Mouse (Mus musculus) hindbrain, embryonic 11.5 days (tissue): ENCODE measurements around the gene Bcl6. TPM values are rescaled to one million over a fixed set of nuclear protein-coding genes. Genes with fewer than 3 reads are reported as not detected.

Experiments used
- ATAC-seq: fragments of 200-750 bp; cut with Nextera tagmentation; 2 replicates; pipeline ENCODE4 v1.8.0; 2017; ENCODE audit warnings: mild to moderate bottlenecking, moderate TSS enrichment, moderate library complexity; ENCODE audit not compliant: low FRiP score
- DNase-seq: peaks from one replicate; pipeline ENCODE4 v3.0.0-alpha.2; 2015; ENCODE audit warnings: low spot score
- H3K27ac ChIP-seq: fragments of 300-500 bp; sonication (generic); 2 replicates; pipeline ENCODE4 v1.5.1; 2014; ENCODE audit warnings: mild to moderate bottlenecking, low read depth, low read length
- H3K27me3 ChIP-seq: fragments of 300-500 bp; sonication (generic); 2 replicates; pipeline ENCODE4 v1.6.1; 2014; ENCODE audit warnings: mild to moderate bottlenecking, low read length, moderate library complexity, mixed read lengths; ENCODE audit not compliant: control insufficient read depth, insufficient read depth
- H3K36me3 ChIP-seq: fragments of 300-500 bp; sonication (generic); 2 replicates; pipeline ENCODE4 v1.6.1; 2014; ENCODE audit warnings: mild to moderate bottlenecking, low read length, moderate library complexity, mixed read lengths; ENCODE audit not compliant: control insufficient read depth, insufficient read depth
- H3K4me1 ChIP-seq: fragments of 300-500 bp; sonication (generic); replicated peaks from 2 replicates; pipeline ENCODE4 v1.6.1; 2014; ENCODE audit warnings: low read length, mixed read lengths; ENCODE audit not compliant: control insufficient read depth, insufficient read depth
- H3K4me2 ChIP-seq: fragments of 300-500 bp; sonication (generic); replicated peaks from 2 replicates; pipeline ENCODE4 v1.6.1; 2014; ENCODE audit warnings: mild to moderate bottlenecking, low read depth, low read length
- H3K4me3 ChIP-seq: fragments of 300-500 bp; sonication (generic); 2 replicates; pipeline ENCODE4 v1.5.1; 2014; ENCODE audit warnings: low read depth, low read length
- H3K9ac ChIP-seq: fragments of 300-500 bp; sonication (generic); 2 replicates; pipeline ENCODE4 v1.6.1; 2014; ENCODE audit warnings: low read depth, low read length
- H3K9me3 ChIP-seq: fragments of 300-500 bp; sonication (generic); 2 replicates; pipeline ENCODE4 v1.6.1; 2016; ENCODE audit warnings: low read length; ENCODE audit not compliant: control insufficient read depth
- WGBS: fragments of 180-500 bp; shearing (Covaris S2); extraction: QIAGEN DNeasy Blood & Tissue Kit; methylation state at CpG from one replicate; pipeline ENCODE4 v1.1.7; 2014; 5-methylcytosine and 5-hydroxymethylcytosine counted together
- polyA plus RNA-seq: library from polyadenylated mRNA; unstranded; fragments of >200 nt; fragmentation: Nextera tagmentation; extraction: Ambion mirVana; gene quantifications from 2 replicates; pipeline ENCODE4 v1.2.1, GENCODE M21; 2014

Gene Bcl6
- polyA plus RNA-seq, 1 experiment from 2014 or later, result 0.11 TPM

DNA sequence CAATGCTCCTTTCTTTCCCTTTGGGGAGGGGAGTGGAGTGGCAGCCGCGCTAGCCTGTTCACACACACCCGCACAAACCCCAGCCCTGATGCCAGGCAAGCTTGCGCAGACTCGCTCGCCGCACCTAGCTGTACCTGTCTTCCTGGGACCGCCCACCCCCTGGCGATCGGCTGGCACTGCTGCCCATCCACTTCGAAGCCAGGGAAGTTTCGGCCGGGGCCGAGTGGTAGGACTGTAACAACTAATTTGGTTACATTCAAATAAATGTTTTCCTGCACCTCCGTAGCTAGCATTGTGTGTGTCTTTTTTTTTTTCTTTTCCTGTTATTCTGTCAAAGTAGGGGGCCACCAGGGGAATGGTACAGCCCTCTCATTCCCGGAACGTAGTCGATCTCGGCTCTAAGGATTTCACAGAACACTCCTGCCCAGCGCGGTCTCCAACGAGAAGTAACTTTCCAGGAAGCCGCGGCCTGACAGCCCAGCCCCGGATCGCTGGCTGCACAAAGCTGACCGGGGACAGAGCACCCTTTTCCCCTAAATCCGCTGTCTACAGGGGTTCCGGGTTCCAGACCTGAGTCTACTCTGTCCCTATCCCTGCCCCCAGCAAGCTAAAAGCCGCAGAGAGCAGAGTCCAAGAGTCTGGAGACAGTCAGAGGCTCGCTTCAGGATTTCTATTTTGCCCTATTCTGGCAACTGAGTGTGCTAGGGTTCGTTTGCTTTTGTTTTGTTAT is 7.5 kb downstream of the Bcl6 start:
- Histone ChIP-seq H3K27ac (no peak overlapping the region), H3K4me1 (no peaks in the 10 kb centered on the region; the same call in 1 of the 2 replicates), H3K4me3 (peak overlapping the region; percentile 24), H3K4me2 (peak overlapping the region; percentile 52), H3K9me3 (no peaks in the 10 kb centered on the region), H3K36me3 (no peaks in the 10 kb centered on the region), H3K27me3 (peaks cover 46% of the 10 kb centered on the region), H3K9ac (no peak overlapping the region)
- DNase-seq, result peak; percentile 52
- WGBS, result 2% methylated on average over 31 of the region's 32 CpGs
- ATAC-seq, result no peak

DNA sequence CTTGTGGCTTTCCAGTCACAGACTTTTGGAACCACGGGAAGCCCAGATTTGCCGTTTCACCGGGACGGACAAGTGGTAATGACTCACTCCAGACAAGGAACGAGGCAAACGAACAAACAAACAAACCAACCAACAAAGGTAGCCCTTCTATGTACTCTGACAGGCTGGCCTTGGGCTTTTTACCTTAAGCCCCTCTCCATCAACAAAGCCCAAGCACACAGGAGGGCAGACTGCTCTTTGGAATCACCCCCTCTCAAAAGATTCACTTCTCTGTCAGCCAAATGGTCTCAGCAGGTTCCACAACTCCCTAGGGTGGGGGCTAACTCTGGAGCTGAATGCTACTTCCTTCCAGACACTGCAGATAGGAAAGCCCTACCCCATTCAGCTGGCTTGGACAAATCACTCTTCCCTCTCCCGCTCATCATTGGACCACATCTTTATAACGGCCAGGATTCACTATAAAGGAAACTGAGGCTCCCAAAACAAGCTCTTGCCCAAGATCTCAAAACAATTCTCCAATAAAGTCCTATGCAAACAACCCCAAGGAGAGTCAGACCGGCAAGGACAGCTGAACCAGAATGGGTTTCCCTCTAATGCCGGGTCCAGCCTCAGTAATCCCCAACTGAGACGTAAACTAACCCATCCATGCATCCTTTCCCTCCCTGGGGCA is 8.3 kb downstream of the Bcl6 start:
- peak overlapping the region; percentile 24; the same call in 1 of the 2 replicates for H3K4me3 ChIP-seq
- 5% methylated on average over 11 of the region's 11 CpGs for WGBS
- ATAC-seq (no peak), DNase-seq (peak; percentile 29)
- H3K27me3 ChIP-seq, result peaks cover 39% of the 10 kb centered on the region
- H3K27ac ChIP-seq, result no peak overlapping the region
- no peaks in the 10 kb centered on the region for H3K36me3 ChIP-seq
- H3K9ac ChIP-seq, result no peak overlapping the region
- no peak overlapping the region for H3K4me2 ChIP-seq
- H3K9me3 ChIP-seq, result no peaks in the 10 kb centered on the region
- no peaks in the 10 kb centered on the region; the same call in 1 of the 2 replicates for H3K4me1 ChIP-seq

DNA sequence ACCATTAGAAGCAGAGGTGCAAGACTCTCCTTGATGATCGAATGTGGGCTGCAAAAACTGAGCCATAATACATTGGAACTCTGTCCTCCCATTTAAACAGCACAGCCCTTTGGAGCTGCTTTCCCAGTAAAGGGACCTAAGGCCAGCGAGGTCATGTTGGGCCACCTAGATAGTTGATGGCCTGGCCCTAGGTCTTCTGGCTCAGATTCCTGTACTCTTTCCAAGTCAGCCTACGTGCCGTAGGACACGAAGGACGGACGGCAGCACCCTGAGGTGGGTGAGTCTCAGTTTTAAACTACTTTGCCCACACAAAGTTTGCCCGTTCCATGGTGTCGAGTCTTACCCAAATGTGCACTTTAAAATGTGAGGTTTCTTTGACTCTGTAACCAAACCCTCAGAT is 9.2 kb downstream of the Bcl6 start:
- Histone ChIP-seq H3K27ac (no peak overlapping the region), H3K27me3 (peaks cover 31% of the 10 kb centered on the region), H3K36me3 (no peaks in the 10 kb centered on the region), H3K9ac (no peak overlapping the region), H3K4me1 (no peaks in the 10 kb centered on the region; the same call in 1 of the 2 replicates), H3K9me3 (no peaks in the 10 kb centered on the region), H3K4me3 (no peak overlapping the region), H3K4me2 (no peak overlapping the region)
- WGBS, result 82% methylated on average over 9 of the region's 9 CpGs
- DNase-seq, result no peak
- no peak for ATAC-seq

DNA sequence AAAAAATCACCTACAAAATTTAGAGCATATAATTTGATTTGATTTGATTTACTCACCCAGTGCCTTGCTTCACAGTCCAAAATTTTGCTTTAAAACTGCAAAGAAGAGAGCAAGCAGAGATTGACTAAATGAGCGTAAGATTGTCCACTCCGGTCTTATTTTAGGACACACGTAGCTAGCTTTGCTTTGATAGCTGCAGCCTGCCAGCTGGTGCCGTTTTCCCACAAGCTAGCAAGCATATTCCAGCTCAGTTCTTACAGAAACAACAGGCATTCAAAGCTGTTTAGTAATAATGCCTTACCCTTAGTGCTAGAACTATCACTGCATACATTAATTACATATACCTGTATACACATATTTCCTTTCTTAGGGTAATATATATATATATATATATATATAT is 10.2 kb downstream of the Bcl6 start:
- ATAC-seq, result no peak
- WGBS, result 86% methylated on average over 4 of the region's 4 CpGs
- Histone ChIP-seq H3K4me1 (no peaks in the 10 kb centered on the region; the same call in 1 of the 2 replicates), H3K27me3 (peaks cover 31% of the 10 kb centered on the region), H3K36me3 (no peaks in the 10 kb centered on the region), H3K4me3 (no peak overlapping the region), H3K4me2 (no peak overlapping the region), H3K9me3 (no peaks in the 10 kb centered on the region), H3K9ac (no peak overlapping the region), H3K27ac (no peak overlapping the region)
- no peak for DNase-seq

DNA sequence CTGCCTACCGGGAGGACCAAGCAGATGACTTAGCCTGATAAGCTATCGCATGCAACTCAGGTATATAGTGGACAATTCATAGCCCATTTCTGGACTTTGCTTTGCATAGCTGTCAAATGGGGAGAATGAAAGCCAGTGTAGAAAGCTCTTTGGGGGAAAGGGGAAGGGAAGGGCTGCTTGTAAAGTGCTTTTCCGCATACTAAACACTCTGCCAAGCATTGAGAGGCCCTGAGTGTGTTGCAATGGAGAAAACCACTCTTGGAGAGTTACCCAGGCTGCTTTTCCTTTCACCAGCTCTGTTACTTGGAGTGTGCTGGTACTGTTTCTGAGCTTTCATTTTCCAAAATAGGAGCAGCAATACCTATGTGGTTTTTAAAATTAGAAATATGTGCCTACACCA is 10.9 kb downstream of the Bcl6 start:
- no peak for DNase-seq

DNA sequence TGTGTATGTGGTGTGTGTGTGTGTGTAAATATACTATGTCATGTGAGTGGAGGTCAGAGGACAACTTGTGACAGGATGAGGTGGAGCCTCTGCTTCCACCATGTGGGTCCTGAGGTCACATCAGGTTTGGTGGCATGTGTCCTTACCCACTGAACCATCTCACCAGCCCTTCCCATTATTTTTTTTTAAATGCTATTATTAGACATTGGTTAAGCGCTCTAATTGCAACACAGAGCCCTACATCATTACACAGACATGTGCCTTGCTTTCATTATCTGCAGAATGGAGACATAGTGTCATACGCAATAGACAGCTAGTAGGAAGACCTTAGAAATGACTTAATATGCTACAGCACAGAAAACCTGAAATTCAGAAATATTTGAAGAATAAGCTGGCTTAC is 12.5 kb downstream of the Bcl6 start:
- no peak overlapping the region for H3K4me2 ChIP-seq
- H3K9me3 ChIP-seq, result no peaks in the 10 kb centered on the region
- 94% methylated on average over 2 of the region's 2 CpGs for WGBS
- no peak overlapping the region for H3K27ac ChIP-seq
- peaks cover 22% of the 10 kb centered on the region for H3K27me3 ChIP-seq
- DNase-seq (no peak), ATAC-seq (no peak)
- H3K36me3 ChIP-seq, result no peaks in the 10 kb centered on the region
- H3K4me1 ChIP-seq, result no peaks in the 10 kb centered on the region; the same call in 1 of the 2 replicates
- H3K9ac ChIP-seq, result no peak overlapping the region
- H3K4me3 ChIP-seq, result no peak overlapping the region

More for the DNA sequence above, 10.9 kb downstream of the Bcl6 start:
- Histone ChIP-seq H3K9ac (no peak overlapping the region), H3K4me1 (no peaks in the 10 kb centered on the region; the same call in 1 of the 2 replicates), H3K4me2 (no peak overlapping the region), H3K27ac (no peak overlapping the region), H3K36me3 (no peaks in the 10 kb centered on the region), H3K4me3 (no peak overlapping the region), H3K9me3 (no peaks in the 10 kb centered on the region), H3K27me3 (peaks cover 31% of the 10 kb centered on the region)
- 88% methylated on average over 3 of the region's 3 CpGs for WGBS
- ATAC-seq, result no peak

DNA sequence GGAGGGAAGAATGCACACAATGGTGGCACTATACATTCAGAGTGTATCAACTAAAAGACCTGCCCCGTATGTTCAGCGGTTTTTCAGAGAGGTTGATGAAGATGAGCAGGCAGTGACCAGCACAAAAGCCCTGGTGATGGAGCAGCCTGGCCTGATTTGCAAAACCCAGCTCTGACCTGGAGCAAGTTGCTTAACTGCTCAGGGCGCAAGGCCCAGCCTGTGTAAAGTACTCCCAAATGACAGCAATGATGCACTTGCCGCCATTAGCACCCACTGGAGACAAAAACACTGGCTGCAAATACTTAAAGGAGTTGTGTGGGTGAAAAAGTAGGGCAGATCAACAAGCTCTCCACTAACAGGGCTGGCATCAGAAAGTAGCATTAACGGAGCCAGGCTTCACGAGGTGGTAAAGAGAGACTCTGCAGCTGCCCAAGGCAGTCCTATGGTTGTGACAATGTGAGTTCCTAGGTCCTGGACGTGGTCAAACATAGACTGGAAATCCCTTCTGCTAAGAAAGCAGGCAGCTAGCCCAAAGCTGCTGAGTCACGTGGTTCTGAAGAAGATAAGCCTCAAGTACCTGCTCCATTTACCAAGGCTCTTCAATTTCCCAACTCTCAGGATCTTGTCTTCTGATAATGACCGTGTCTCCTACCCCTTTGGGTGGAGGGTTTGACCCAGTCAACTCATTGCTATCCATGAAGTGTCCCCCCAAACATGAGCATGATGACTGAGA is 14.9 kb downstream of the Bcl6 start:
- Histone ChIP-seq H3K36me3 (no peaks in the 10 kb centered on the region), H3K9ac (no peak overlapping the region), H3K4me1 (no peaks in the 10 kb centered on the region), H3K9me3 (no peaks in the 10 kb centered on the region), H3K4me2 (no peak overlapping the region), H3K27ac (no peak overlapping the region), H3K27me3 (no peaks in the 10 kb centered on the region), H3K4me3 (no peak overlapping the region)
- 85% methylated on average over 9 of the region's 9 CpGs for WGBS
- ATAC-seq (no peak), DNase-seq (no peak)

DNA sequence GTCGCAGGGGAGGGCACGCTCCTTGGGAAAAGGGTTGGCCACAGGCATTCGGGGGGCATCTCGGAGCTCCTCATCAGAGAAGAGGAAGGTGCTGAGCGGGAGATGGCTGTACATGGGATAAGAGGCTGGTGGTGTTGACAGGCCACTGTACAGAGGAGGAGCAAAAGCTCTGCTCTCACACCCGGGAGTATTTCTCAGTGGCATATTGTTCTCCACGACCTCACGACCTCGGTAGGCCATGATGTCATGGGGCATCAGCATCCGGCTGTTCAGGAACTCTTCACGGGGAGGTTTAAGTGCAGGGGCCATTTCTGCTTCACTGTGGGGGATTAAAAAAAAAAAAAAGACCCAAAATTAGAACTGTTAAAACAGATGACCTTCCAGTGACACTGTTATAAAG is 15.8 kb downstream of the Bcl6 start:
- Histone ChIP-seq H3K9ac (no peak overlapping the region), H3K4me2 (no peak overlapping the region), H3K9me3 (no peaks in the 10 kb centered on the region), H3K36me3 (no peaks in the 10 kb centered on the region), H3K27me3 (no peaks in the 10 kb centered on the region), H3K4me1 (no peaks in the 10 kb centered on the region), H3K27ac (no peak overlapping the region), H3K4me3 (no peak overlapping the region)
- no peak for ATAC-seq
- 77% methylated on average over 11 of the region's 11 CpGs for WGBS
- DNase-seq, result no peak
